Mouse (Mus musculus): ENCODE measurements around the gene Pitpnm3. TPM values are rescaled to one million over a fixed set of nuclear protein-coding genes. Genes with fewer than 3 reads are reported as not detected.

The Pitpnm3 gene
- total RNA-seq, 2 experiments from 2014 or later = not detected

DNA sequence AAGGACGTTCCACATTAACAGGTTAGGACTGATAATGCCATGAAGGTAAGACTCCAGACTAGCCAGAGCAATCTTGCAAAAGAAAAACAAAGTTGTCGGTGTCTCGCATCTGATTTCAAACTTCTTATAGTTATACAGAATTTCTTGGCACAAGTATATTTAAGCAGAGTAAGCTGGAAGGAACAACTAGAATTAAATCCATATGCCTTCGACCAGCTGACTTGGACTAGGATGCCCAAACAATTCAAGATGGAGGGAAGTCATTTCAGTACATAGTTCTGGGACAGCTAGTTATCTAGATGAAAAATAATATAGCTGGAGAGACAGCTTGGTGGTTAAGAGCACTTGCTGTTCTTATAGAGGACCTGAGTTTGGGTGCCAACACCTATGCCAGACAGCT, 34.6 kb downstream of the Pitpnm3 start:
- no peak for ATAC-seq (replicated peaks; ENCODE audit: low FRiP score, poor library complexity, severe bottlenecking)

DNA sequence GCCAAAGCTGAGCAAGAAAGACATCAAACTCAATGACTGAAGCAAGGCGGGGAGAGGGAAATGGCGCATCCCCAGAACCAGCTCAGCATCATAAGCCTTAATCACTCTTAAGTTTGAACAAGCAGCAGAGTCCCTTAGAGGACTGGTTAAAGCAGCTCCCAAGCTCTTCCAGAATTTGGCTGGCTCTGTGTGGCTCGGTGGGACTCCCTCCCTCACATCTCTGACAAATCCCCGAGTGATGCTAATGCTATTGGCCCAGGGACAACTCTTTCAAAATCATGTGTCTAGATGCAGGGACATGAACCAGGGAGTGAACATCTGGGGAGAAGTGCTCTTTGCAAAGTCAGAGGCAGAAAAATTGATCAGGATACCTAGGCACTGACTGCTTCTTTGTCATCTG, 36.4 kb downstream of the Pitpnm3 start:
- ATAC-seq (replicated peaks; ENCODE audit: low FRiP score, poor library complexity, severe bottlenecking) = no peak

DNA sequence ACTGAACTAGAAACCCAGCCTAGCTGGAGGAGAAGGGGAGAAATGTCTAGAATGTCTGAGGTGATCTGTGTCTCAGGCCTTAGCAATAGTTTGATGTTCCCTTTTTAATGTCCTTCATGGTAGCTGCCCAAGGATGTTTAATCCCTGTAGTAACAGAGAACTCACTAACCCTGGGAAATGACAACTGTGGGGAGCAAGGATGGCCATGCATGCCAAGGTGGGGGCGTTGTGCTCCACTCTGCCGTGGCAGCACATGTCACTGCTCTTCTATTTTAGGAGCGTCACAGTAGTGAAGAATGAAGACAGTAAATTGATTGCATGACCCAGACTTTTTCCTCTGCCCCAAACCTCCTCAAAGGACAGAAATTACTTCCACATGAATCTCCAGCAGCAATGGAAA, 37.6 kb downstream of the Pitpnm3 start:
- ATAC-seq (replicated peaks; ENCODE audit: low FRiP score, poor library complexity, severe bottlenecking) = no peak

DNA sequence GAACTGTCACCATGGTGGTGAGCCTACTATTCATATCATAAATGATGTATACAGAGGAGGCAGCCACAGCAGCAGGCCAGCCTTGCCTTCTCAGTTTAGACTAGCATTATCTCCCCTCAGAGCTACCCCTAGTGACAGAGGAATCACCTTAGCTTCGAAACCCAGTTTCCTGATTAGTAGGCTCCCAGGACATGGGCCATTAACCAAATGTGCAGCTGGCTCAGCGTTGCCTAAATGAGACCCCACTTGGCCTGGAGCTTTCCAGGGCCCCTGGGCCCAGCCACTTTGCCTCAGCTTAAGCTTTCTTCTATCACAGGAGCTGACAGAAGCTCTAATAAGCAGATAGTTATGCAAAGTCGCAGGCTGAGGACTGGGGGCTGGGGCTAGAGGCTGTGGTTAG, 39.6 kb downstream of the Pitpnm3 start:
- no peak for ATAC-seq (replicated peaks; ENCODE audit: low FRiP score, poor library complexity, severe bottlenecking)

DNA sequence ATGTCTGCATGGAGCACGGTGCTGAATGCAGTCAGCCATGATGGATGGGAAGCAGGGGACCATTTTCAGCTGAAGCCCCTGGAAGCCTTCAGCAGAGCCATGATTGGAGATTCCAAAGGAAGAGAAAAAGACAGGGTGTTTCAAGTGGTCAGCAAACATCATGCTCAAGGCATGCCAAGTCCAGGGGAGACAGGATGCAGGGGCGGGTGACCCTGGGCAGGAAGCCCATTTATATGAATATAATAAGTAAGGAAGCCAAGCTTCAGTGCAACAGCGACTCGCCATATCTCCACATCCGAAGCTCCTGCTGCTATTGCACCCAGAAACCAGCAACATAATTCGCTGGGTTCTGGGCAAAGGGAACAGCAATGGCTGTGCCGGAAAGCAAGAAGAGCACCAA, 41.1 kb downstream of the Pitpnm3 start:
- ATAC-seq (replicated peaks; ENCODE audit: low FRiP score, poor library complexity, severe bottlenecking) = no peak

DNA sequence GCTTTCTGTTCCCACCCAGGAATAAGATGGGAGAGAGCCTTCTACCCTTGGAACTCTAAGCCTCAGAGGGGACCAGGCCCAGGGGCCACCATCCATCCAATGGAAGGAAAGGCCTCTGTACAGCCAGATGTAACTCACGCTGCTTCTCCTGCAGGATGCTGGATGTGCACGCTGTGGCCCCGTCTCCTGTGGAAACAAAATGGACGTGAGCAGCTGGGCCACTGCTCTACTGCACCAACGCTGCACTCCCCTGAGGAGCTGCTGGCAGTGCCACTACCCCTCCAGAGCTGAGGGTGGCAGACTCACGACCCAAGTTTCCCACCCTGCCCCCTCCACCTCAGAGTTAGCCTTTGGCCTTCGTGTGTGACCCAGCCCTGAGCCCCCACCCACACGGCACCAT, 43.2 kb downstream of the Pitpnm3 start:
- ATAC-seq (replicated peaks; ENCODE audit: low FRiP score, poor library complexity, severe bottlenecking) = no peak

DNA sequence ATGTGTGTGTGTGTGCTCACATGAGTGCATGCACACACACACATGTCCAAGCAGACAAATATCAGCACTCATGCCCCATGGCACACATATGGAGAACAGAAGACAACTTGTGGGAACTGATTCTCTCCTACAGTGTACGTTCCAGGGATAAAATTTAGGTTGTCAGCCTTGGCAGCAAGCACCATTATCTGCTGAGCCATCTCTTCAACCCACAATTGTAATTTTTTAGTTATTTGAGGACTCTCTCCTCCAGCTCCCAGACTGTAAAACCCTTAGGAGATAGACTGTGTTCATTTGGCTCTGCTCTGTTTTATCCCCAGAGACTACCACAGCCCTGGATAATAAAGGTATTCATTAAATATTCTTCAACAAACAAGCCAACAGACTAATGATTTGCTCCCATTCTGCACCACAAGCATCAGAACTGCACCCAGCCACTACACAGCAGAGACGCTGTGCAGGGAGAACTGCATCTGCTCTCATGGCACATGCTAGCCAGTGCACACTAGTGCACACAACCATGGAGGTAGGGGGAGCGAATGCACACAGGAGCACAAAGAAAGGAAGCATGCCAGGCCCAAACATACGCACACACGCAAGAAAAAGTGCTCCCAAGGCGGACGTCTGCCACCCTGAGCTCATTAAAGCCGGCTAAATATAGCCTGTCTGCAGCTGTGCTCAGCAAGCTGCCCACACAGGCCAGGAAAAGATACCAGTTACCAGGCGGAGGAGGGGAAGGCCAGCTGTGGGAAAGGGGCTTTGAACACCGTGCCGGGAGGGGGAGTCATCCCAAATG, 49.1 kb downstream of the Pitpnm3 start:
- no peak for ATAC-seq (replicated peaks; ENCODE audit: low FRiP score, poor library complexity, severe bottlenecking)

DNA sequence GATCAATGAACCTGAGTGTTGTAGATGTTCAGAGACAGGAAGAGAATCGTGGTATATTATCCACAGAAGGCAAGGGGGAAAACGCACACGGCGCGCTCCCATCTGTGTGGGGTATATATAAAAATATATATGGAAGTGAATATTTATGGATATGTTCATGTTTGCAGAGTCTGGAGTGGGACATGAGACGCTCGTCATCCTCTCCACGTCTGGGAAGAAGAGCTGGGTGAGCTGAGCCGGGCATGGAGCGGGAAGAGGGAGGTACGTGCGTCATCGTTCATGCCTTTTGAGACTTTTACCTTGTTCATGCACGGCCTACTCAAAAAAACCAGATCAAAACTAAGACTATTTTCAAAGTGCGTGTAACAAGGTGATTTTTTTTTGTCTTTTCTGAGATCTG, 51.2 kb downstream of the Pitpnm3 start:
- no peak for ATAC-seq (replicated peaks; ENCODE audit: low FRiP score, poor library complexity, severe bottlenecking)

DNA sequence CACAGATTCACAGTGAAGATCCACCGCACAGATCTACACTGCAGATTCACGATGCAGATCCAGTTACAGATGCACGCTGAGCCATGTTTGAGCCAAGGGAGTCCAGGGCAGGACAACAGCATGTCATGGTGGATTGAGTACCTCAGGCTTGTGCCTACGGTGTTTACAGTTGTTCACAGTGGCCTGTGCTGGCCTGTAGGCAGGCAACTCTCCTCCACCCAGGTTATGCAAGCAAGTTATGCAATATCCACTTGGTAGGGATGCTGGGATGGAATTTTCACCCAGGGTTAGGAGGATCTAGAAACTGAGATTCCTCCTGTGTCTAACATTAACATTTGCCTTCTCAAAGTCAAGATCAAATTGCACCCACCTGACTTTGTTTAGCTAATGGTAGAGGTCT, 53.0 kb downstream of the Pitpnm3 start:
- no peak for ATAC-seq (replicated peaks; ENCODE audit: low FRiP score, poor library complexity, severe bottlenecking)

DNA sequence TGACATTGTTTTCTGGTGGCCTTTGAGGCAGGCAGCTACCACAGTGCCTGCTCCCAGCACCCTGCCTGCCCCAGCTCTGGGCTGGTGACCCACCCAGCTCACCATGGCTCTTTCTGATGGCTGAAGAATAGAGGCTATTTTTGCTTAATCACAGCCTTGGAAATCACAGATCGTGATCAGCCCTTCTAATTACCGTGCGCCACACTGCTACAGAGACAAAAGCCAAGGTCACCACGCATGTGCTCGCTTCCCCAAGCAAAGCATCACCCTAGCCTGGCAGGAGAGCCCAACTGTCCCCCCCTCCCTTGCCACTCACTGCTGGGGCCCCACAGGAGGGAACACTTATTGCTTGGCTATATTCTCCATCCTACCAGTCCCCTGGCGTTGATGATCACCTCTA, 55.1 kb downstream of the Pitpnm3 start:
- no peak for ATAC-seq (replicated peaks; ENCODE audit: low FRiP score, poor library complexity, severe bottlenecking)

DNA sequence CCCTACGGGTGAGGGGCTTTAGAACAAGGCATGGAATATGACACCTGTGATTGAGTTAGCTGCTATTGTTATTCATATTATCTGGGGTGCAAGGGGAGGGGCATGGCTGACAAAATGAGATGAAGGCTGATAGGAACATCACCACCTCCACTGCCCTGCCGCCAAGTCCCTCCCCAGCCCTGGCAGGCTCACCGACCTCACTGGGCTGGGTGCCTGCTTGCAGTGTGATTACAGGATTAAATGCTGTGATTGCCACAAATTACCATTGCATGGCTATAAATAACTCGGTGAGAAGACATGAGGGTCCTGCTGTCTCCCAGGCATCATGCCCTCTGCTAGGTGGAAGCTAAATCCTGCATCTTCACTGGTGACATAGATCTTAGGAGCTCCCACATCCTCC, 56.9 kb downstream of the Pitpnm3 start:
- no peak for ATAC-seq (replicated peaks; ENCODE audit: low FRiP score, poor library complexity, severe bottlenecking)

DNA sequence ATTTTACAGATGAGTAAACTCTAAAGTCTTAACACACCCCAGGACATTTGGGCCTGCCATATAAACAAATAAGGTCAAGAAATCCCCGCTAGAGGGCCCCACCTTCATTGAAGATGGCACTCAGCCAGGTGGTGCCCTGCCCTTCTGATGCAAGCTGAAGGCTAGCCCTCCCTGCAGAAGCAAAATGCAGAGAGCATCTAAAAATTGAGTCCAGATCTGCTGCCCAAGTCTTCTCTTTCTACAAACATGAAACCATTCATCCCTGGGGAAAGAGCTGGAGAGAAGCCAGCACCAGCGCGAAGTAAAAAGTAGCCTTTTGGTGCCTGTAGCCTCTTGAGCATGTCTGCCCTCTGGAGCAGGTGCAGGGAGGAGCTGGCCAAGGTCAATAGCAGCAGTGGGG, 57.5 kb downstream of the Pitpnm3 start:
- ATAC-seq (replicated peaks; ENCODE audit: low FRiP score, poor library complexity, severe bottlenecking) = no peak

DNA sequence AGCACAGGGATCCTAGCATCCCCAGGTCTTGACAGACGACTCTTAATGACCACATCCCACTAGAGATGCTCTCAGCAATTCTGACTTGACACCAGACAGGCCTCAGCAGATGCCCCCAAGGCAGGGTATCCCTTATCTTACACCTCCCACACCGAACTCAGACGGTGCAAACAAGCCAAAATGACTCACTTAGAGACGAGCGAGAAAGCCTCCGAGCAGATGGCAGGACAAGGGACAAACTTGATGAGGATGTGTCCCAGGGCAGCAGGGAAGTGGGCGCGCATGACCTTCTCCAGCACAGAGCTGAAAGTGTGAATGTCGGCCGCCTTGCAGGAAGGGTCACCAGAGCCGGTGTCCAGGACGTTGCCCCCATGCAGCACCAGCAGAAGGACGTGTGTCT, 61.3 kb downstream of the Pitpnm3 start:
- no peak for ATAC-seq (replicated peaks; ENCODE audit: low FRiP score, poor library complexity, severe bottlenecking)

DNA sequence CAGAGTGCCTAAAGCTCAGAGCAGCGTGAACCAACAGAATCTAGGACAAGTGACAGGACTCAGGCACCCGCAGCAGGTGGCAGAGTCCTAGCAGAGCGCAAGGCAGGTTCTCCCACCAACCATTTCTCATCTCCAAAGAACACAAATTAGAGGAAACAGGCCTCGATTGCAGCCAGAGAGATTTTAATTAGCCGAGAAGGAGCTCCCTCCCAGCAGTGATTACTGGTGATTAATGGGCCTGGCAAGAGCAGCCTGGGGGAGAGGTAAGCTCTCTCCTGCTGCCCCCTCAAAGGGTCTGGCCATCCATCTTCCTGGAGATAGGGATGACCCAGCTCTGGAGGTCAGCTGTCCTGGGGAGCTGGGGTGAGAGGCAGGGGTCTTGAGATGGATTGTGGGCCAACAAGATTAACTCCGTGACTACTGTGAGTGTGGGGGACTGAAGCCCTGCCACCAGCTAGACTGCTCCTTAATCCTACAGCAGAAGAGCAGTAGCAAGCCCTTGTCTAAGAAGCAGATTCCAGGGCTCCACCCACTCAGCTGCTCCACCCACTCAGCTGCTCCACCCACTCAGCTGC, 63.2 kb downstream of the Pitpnm3 start:
- ATAC-seq (replicated peaks; ENCODE audit: low FRiP score, poor library complexity, severe bottlenecking) = no peak

DNA sequence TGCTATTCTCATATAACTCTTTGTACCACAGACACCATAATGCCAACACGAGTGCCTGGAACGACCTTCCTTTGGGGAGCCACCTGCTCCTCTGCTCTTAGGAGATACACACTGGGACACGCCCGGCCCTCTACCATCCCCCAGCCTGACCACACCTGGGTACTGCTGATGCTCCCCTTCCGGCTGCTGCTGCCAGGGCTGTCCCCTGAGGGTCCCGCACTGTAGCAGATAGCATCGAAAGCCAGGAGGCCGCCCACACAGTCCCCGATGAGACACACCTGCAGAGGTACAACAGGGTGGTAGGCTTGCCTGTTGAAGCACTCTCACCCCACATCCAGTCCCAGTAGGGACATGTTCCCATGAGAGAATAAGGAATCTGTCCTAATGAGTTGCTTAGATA, 64.8 kb downstream of the Pitpnm3 start:
- no peak for ATAC-seq (replicated peaks; ENCODE audit: low FRiP score, poor library complexity, severe bottlenecking)

DNA sequence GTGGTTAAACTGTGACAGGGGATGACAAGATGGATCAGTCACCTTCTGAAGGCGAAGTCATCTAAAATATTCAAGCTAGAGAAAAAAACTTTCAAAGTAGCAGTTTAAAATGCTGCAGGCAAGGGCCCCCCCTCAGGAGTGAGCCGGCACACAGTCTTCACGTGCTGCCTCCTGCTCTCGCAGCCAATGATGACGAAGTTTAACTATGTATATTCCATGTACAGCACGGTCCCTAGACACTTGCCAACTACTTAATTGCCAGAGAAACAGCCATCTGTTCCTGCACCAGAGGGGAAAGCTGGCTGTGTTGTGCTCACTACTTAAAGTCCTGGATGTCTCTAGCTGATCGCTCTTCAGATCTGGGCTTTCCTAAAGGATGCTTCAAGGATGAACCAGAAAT, 67.6 kb downstream of the Pitpnm3 start:
- ATAC-seq (replicated peaks; ENCODE audit: low FRiP score, poor library complexity, severe bottlenecking) = no peak

DNA sequence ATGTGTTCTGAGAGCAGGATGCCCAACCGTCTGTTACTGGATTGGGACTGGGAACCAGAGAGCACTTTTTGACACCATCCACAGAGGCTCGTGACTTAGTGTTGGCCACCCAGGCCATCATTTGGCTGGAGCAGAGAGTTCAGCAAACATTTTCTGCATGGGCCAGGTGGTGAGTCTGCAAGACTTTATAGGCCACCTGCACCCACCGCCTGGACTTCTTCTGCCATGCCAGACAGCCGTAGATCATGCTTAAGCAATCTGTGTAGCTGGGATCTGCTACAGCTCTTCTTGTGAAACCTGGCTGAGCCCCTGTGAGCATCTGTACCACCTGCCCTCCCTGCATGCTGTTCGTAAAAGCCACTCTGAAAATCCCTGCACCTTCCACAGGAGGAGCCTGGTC, 68.3 kb downstream of the Pitpnm3 start:
- no peak for ATAC-seq (replicated peaks; ENCODE audit: low FRiP score, poor library complexity, severe bottlenecking)

DNA sequence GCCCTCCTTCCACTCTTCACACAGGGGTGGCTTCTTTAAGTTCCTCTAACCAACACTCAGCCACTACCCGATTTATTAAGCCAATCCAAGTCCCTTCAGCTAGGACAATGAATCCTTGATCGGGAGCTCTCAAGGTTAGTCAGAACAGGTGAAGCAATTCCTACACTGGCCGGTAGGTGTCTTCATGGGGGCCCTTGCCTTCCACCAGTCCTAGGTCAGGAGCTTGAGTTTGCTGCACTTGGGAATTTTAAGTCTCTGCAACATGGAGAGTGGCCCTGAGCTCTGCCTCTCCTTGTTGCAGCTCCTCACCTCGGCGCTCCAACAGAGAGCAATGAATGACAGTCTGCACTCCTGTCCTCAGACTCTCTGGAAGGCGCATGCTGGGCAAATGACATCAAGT, 69.2 kb downstream of the Pitpnm3 start:
- ATAC-seq (replicated peaks; ENCODE audit: low FRiP score, poor library complexity, severe bottlenecking) = 0 out of 2 replicates have a peak, but pooled peaks have one; percentile 37

DNA sequence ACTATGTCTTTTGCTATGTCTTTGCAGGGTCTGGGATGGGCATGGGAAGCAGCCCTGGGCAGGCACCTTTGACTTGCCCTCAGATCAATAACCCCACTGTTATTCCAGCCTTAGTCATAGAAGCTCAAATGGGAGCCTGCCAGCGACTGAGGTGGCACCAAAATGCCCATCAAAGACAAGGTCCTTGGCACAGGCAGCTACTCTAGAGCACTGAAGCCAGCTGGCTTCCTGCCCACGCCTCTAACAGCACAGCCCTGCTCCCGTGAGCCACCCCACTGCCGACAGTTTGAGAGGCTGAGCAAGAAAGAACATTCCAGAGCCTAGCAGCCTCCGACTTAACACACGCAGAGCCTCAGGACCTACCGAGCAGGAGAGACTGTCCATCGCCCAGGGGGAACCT, 70.5 kb downstream of the Pitpnm3 start:
- ATAC-seq (replicated peaks; ENCODE audit: low FRiP score, poor library complexity, severe bottlenecking) = no peak

DNA sequence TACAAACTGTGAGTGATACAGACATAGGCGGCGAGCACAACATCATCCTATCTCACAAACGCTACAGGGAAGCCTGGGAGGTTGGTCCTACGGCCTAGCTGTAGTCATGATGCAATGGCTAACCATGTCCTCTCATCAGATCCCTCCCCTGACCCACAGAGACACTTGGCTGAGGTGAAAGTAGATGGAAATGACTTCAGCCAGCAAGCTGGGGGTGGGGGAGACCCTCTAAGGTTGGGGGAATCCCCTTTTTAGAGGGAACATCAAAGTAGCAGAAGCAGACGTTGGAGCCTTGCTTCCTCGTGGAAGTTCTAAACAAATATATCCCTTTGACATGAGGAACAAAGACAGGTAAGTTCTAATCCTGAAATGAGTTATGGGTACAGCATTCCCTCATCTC, 71.2 kb downstream of the Pitpnm3 start:
- ATAC-seq (replicated peaks; ENCODE audit: low FRiP score, poor library complexity, severe bottlenecking) = no peak

DNA sequence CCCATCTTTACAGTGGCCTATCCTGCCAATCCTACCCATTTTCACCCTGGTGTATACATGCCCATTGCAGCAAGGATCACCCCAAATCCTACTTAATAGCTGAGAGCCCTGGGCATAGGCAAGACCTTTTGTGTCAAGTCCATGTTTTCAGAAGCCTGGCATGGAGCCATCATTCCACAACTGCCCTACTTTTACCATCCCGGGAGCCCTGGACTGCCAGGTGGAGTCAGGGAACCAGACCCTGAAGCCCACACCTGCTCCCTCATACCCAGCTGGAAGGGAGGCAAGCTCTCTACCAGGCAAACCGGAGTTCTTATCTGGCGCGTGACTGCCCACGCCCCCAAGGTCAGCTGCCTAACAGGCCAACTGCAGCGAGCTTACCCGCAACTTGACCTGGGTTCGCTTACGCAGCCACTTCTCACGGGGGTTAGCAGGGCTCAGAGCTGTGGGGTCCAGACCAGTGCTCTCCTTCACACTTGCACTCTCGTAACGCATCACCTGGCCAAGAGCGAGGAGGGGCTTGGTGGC, 74.4 kb downstream of the Pitpnm3 start:
- no peak for ATAC-seq (replicated peaks; ENCODE audit: low FRiP score, poor library complexity, severe bottlenecking)

DNA sequence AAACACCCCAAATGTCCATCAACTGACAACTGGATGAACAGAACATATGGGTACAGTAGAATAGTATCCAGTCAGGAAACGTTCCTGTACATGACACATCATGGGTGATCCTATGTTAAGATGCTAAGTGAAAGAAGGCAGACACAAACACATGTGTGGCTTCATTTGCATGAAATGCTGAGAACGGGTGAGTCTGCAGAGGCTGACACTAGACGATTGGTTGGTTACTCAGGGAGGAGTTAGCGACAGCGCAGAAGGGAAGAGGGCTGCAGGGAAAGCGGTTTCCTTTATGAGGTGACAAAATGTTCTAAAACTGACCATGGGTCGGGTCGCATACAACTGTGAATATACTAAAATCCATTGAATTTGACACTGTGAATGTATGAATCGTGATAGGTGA, 75.2 kb downstream of the Pitpnm3 start:
- ATAC-seq (replicated peaks; ENCODE audit: low FRiP score, poor library complexity, severe bottlenecking) = no peak

Data from erythroid progenitor cell, adult 5-6 weeks (primary cell).